Mouse (Mus musculus) liver, embryonic 14.5 days (tissue): ENCODE measurements around the gene Iqsec1. TPM values are rescaled to one million over a fixed set of nuclear protein-coding genes. Genes with fewer than 3 reads are reported as not detected.
A peak's percentile ranks its signal among the peaks of the same experiment; 100 is the strongest.

Experiments
- ATAC-seq: fragments of 200-750 bp; cut with Nextera tagmentation; 2 replicates; pipeline ENCODE4 v1.8.0; 2017; ENCODE audit warnings: moderate number of reproducible peaks, mild to moderate bottlenecking, moderate library complexity; ENCODE audit not compliant: insufficient read depth
- DNase-seq, 3 experiments: peaks; one replicate each; pipeline ENCODE4 v3.0.0-alpha.2; 2012 to 2013; ENCODE audit warnings: low read depth in 3 of 3, low spot score in 3 of 3
- H3K27ac ChIP-seq: fragments of 300-500 bp; sonication (generic); 2 replicates; pipeline ENCODE4 v1.5.1; 2014; ENCODE audit warnings: moderate library complexity, mild to moderate bottlenecking, control low read depth, inconsistent platforms
- H3K27me3 ChIP-seq: fragments of 300-500 bp; sonication (generic); 2 replicates; pipeline ENCODE4 v1.6.1; 2014; ENCODE audit warnings: mild to moderate bottlenecking, low read length, moderate library complexity; ENCODE audit not compliant: control insufficient read depth, insufficient read depth
- H3K36me3 ChIP-seq: fragments of 300-500 bp; sonication (generic); replicated peaks from 2 replicates; pipeline ENCODE4 v1.6.1; 2014; ENCODE audit warnings: low read depth; ENCODE audit not compliant: control insufficient read depth, insufficient read depth
- H3K4me1 ChIP-seq, 2 experiments: fragments of 200-500 bp in 1 of 2; fragments of 300-500 bp in 1 of 2; sonication (generic) in 1 of 2; replicated peaks; 2 replicates each; pipeline ENCODE4 v1.6.1; 2012 to 2014; ENCODE audit warnings: antibody characterized with exemption in 1 of 2, inconsistent platforms in 1 of 2, low read length in 1 of 2; ENCODE audit not compliant: control insufficient read depth in 2 of 2, insufficient read depth in 2 of 2
- H3K4me2 ChIP-seq: fragments of 300-500 bp; sonication (generic); 2 replicates; pipeline ENCODE4 v1.6.1; 2014; ENCODE audit warnings: low read depth, mild to moderate bottlenecking, control low read depth, moderate library complexity
- H3K4me3 ChIP-seq, 2 experiments: fragments of 200-500 bp in 1 of 2; fragments of 300-500 bp in 1 of 2; sonication (generic) in 1 of 2; 2 replicates each; pipeline ENCODE4 v1.5.1; 2012 to 2014; ENCODE audit warnings: low read depth in 2 of 2, low read length in 2 of 2, mild to moderate bottlenecking in 2 of 2, control low read depth in 1 of 2, inconsistent platforms in 1 of 2, moderate library complexity in 1 of 2; ENCODE audit not compliant: insufficient read depth in 1 of 2
- H3K9ac ChIP-seq: fragments of 300-500 bp; sonication (generic); replicated peaks from 2 replicates; pipeline ENCODE4 v1.6.1; 2014; ENCODE audit warnings: mild to moderate bottlenecking, control low read depth, moderate library complexity
- H3K9me3 ChIP-seq: fragments of 300-500 bp; sonication (generic); 2 replicates; pipeline ENCODE4 v1.6.1; 2016; ENCODE audit warnings: low read length, mixed read lengths; ENCODE audit not compliant: control insufficient read depth
- CTCF ChIP-seq: IDR thresholded peaks from 2 replicates; pipeline ENCODE4 v1.5.1; 2016; ENCODE audit warnings: antibody characterized with exemption, low read depth, control low read depth
- EP300 ChIP-seq: IDR thresholded peaks from 2 replicates; pipeline ENCODE4 v1.6.1; 2016; ENCODE audit warnings: antibody characterized with exemption, low read depth
- WGBS: fragments of 180-500 bp; shearing (Covaris S2); extraction: QIAGEN DNeasy Blood & Tissue Kit; methylation state at CpG from one replicate; pipeline ENCODE4 v1.1.7; 2014; ENCODE audit not compliant: insufficient replicate concordance; 5-methylcytosine and 5-hydroxymethylcytosine counted together
- polyA plus RNA-seq, 2 experiments: library from polyadenylated mRNA; depleted of rRNA in 1 of 2; stranded (reverse) in 1 of 2; unstranded in 1 of 2; fragments of >200 nt; fragmentation: Nextera tagmentation in 1 of 2; extraction: Ambion mirVana in 1 of 2; gene quantifications; 2 replicates each; pipeline versions ENCODE4 v1.2.1 to v1.2.3; 2012 to 2014

Iqsec1 gene
- polyA plus RNA-seq, 2 experiments = 4.0 to 9.0 TPM

DNA sequence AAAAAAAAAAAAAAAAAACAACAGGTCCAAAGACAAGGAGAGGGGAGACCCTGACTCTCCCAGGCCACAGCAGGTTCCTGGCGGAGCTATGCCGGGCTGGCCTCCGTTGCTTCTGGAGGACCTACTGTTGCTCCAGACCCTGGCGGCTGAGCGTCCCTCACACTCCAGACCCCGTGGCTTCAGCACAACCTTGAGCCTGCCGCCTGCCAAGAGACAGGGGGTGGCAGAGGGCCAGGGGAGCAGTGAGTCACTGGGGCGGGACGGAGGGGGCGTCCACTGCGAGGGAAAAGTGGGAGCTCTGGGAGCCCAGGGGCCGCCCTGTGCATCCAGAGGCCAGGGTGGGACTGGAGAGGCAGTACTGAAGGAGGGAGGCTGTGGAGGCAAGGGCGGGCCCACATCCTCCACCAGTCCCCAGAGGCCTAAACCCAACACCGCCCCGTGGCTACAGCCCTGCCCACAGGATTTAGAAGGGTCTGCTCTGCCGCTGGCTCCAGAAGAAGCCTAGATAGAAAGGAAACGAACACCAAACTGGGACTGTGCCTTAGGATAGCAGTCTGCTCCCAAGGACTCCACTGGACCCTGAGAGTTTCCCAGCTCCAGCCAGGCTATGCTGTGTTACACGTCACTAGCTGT, 224.4 kb downstream of the Iqsec1 start:
- no peak overlapping the region for H3K9ac ChIP-seq
- no peak overlapping the region for H3K27ac ChIP-seq
- no peak for DNase-seq
- H3K4me2 ChIP-seq = no peak overlapping the region
- H3K4me1 ChIP-seq = peaks cover 0 to 2% of the 10 kb centered on the region in 2 experiments; a peak in 1 of 4 replicates
- H3K4me3 ChIP-seq = no peak overlapping the region
- H3K27me3 ChIP-seq = no peaks in the 10 kb centered on the region
- WGBS = 60% methylated on average over 18 of the region's 18 CpGs
- H3K36me3 ChIP-seq = no peaks in the 10 kb centered on the region
- H3K9me3 ChIP-seq = no peaks in the 10 kb centered on the region
- TF ChIP-seq CTCF (no peak), EP300 (no peak)
- 0 out of 2 replicates have a peak, but pooled peaks have one; percentile 28 for ATAC-seq

DNA sequence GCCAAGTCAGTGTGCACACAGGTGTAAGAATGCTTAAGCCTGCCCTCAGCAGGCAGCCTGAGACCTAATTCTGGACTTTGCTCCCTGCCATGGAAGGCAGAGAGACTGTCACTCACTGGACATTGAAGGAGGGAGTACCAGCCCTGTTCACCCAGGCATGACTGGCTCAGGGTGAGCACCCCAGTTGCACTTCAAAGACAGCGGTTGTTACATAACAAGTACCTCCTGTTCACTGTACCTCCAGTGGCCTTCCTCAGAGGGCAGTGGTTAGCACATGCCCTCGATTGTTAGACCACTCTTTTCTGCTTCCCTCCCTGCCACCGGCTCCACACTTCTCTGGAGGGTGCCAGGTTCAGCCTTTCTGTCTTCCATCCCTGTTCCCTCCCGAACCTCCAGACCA, 225.2 kb downstream of the Iqsec1 start:
- H3K4me3 ChIP-seq = no peak overlapping the region
- DNase-seq (no peak), ATAC-seq (no peak)
- H3K9me3 ChIP-seq = no peaks in the 10 kb centered on the region
- 59% methylated on average over 4 of the region's 4 CpGs for WGBS
- TF ChIP-seq EP300 = no peak
- TF ChIP-seq CTCF = no peak
- H3K27ac ChIP-seq = no peak overlapping the region
- H3K9ac ChIP-seq = no peak overlapping the region
- H3K27me3 ChIP-seq = no peaks in the 10 kb centered on the region
- H3K4me1 ChIP-seq = peaks cover 0 to 2% of the 10 kb centered on the region in 2 experiments; a peak in 1 of 4 replicates
- no peak overlapping the region for H3K4me2 ChIP-seq
- H3K36me3 ChIP-seq = no peaks in the 10 kb centered on the region

- no peaks in the 10 kb centered on the region for H3K27me3 ChIP-seq
- H3K9ac ChIP-seq = no peak overlapping the region
- TF ChIP-seq CTCF (no peak), EP300 (no peak)
- no peak overlapping the region for H3K4me2 ChIP-seq
- H3K27ac ChIP-seq = no peak overlapping the region
- ATAC-seq = no peak
- H3K4me3 ChIP-seq = no peak overlapping the region
- DNase-seq = no peak
- no peaks in the 10 kb centered on the region for H3K36me3 ChIP-seq
- peaks cover 0 to 2% of the 10 kb centered on the region in 2 experiments; a peak in 1 of 4 replicates for H3K4me1 ChIP-seq
- no peaks in the 10 kb centered on the region for H3K9me3 ChIP-seq
- WGBS = 60% methylated on average over 2 of the region's 2 CpGs
Measured at GRCm38 (mm10) chr6:90762120-90762736, 226.3 kb downstream of the Iqsec1 start.

- no peak for DNase-seq
- 70% methylated on average over 4 of the region's 4 CpGs for WGBS
- Histone ChIP-seq H3K9me3 (no peaks in the 10 kb centered on the region), H3K27me3 (no peaks in the 10 kb centered on the region), H3K4me3 (no peak overlapping the region), H3K27ac (no peak overlapping the region), H3K4me2 (no peak overlapping the region), H3K9ac (no peak overlapping the region), H3K36me3 (no peaks in the 10 kb centered on the region), H3K4me1 (peaks cover 0 to 2% of the 10 kb centered on the region in 2 experiments; a peak in 1 of 4 replicates)
- no peak for TF ChIP-seq EP300
- TF ChIP-seq CTCF = no peak
- ATAC-seq = no peak
Measured at GRCm38 (mm10) chr6:90761301-90762056, 227.0 kb downstream of the Iqsec1 start.

DNA sequence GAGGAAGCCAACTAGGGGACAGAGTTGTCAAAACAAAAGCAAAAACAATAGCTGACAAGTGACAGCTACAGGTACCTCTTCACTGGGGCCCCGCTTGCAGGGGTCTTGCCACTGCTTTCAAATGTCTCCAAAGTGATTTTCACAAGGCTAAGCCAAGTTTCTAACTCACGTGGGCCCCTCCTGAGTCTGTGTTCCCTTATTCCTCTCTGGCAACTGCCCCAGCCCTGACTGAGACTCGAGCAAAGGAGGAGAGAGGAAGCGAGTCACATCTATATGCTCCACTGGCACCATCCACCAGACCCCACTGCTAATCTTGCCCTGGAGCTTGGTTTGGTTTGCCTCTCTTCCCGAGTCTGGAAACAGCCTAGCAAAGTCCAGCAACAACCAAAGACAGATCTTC, 227.6 kb downstream of the Iqsec1 start:
- Histone ChIP-seq H3K4me3 (no peak overlapping the region), H3K27ac (no peak overlapping the region), H3K4me1 (peaks cover 0 to 3% of the 10 kb centered on the region in 2 experiments; a peak in 1 of 4 replicates), H3K9ac (no peak overlapping the region), H3K36me3 (no peaks in the 10 kb centered on the region), H3K9me3 (no peaks in the 10 kb centered on the region), H3K4me2 (no peak overlapping the region), H3K27me3 (no peaks in the 10 kb centered on the region)
- TF ChIP-seq EP300 = no peak
- TF ChIP-seq CTCF = no peak
- ATAC-seq (no peak), DNase-seq (no peak)
- 40% methylated on average over 5 of the region's 5 CpGs for WGBS
